Mouse (Mus musculus) regulatory T cell (primary cell): ENCODE measurements around the gene Padi6.

ENCODE experiments used
- in situ Hi-C: fragments of 300-600 bp; cut with MboI, MseI; formaldehyde crosslinking; loops from one replicate; pipeline ENCODE4 v1.15.1; 2025; ENCODE audit warnings: high pct_unique_total_duplicates

Gene Padi6

DNA sequence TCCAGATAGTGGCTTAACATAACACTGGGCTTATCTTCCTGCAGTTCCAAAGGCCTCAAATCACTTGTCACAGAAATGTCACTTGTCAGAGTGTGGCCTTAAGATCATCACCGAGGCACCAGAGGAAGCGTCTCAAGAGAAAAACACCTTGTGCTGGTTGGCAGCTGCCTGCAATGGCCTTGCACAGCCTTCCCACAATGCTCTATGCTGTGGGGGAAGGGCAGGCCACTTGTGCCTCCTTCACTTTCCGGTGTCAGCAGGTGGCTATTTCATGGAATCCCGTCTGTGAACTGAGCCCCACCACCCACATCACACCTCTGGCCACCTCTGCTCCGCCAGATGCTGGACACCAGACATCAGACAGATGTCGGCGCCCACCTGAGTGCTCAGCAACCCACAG, 10.9 kb upstream of the Padi6 start:
- in situ Hi-C loops, result no loop called here

DNA sequence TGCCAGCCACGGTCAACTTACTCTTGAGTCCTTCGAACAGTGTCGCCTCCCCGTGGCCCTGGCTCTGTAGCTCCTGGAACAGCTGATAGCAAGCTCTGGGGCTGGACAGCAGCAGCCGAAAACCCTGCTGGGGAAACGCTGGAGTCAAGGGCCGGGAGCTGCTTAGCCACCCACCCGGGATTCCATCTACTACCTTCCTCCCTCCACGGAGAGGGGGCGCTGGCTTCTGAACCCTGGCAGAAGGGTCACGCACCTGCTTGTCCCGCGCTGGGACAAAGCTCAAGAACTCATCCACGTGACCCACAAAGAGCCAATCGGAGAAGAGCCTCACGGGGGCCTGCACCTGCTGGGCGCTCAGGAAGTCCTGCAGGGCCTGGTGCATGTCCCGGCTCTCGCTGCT, 7.9 kb upstream of the Padi6 start:
- in situ Hi-C loops, result no loop called here

DNA sequence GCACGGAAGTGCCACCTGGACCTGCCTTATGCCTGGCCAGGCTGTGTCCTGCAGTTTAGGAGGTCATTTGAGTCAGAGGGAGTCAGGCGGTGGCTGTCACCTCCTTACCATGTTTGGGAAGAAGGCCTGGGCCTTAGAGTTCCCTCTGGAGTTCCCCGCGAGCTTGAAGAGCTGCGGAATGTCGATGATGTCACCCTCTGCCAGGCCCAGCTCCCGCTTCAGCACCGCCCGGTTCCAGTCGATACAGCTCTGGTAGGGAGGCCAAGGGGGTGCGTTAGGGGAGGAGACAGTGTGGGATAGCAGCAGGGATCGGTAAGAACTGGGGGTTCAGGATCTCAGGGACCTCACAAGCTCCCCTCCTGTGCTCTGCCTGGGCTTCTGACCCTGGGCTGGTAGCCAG, 5.5 kb upstream of the Padi6 start:
- in situ Hi-C loops, result no loop called here

DNA sequence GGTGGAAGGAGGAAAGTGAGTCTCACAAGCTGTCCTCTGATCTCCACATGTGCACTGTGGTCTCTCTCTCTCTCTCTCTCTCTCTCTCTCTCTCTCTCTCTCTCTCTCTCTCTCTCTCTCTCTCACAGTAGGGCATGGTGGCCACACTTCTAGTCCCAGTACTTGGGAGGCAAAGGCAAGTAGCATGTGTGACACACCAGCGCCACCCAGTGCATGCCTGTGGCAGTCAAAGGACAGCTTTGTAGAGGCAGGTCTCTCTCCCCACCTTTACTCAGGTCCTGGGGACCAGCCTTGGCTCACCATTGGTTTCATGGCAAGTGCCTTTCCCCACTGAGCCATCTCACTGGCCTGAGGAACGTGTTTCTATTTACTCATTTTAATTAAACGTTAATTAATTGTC, 2.2 kb upstream of the Padi6 start:
- in situ Hi-C loops, result no loop called here

DNA sequence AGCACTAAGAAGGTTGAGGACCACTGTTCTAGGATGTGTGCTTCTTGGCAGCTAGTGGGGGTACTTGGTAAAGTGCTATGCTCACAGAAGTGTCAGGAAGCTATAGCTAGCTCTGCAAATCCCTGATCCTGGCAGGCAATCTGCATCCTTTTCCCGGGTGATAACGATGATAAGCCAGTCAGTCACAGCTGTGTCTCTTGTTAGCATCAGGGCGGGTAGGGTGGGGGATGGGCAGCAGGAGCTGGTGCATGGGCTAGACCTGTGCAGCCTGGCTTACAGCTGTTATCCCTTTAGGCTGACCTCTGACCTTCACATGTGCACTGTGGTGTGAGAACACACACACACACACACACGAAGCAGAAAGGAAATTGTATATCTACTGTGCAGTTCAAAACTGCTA, 643 bp upstream of the Padi6 start:
- in situ Hi-C loops, result no loop called here

DNA sequence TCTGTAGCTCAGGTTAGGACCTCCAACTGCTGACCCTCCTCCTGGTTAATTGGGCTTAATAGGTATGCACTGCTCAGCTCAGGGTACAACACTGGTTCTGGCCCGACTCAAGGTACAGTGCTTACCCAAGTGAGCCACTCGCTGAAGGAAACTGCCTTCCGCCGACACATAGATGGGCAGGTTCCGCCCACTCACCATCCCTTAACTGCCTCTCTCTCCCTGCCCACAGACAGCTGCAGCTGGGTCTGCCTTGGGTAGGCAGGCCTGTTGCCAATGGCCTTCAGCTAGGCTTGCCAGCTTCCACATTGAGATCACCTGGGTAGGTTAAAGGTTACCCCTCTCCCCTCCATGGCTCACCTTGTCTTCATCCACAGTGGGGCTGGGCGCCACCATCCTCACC, 1.0 kb downstream of the Padi6 start:
- in situ Hi-C loops, result no loop called here

DNA sequence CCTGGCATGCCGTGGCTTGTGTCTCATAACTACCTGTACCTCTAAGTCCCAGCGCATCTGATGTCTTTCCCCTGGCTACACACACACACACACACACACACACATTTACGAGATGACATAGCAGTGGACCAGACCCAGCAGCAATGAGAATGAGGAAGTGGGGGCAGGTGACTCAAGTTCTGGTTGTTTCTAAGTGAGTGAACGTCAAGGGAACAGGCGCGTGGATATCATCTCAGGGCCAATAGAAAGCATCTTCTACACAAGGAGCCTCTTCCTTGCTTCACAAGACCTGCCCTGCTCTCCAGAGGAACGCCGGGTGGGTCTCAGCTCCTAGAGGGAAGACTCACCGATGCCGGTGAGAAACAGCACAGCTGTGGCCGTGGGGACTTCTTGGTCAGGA, 1.8 kb downstream of the Padi6 start:
- in situ Hi-C loops, result no loop called here

DNA sequence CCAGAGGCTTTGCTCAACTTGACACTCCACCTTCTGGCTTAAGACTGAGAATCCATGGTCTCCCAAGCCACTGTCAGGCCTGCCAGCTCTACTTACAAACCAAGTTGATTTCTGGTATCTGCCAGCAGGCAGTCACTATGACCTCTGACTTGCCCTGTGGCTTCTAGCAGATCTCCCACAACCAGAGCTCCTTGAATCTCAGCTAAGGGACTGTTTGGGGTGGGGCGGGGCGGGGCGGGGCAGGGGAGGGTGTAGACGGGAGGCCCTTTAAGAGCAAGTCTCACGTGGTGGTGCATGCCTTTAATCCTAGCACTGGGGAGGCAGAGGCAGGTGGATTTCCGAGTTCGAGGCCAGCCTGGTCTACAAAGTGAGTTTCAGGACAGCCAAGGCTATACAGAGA, 9.6 kb downstream of the Padi6 start:
- in situ Hi-C loops, result no loop called here

DNA sequence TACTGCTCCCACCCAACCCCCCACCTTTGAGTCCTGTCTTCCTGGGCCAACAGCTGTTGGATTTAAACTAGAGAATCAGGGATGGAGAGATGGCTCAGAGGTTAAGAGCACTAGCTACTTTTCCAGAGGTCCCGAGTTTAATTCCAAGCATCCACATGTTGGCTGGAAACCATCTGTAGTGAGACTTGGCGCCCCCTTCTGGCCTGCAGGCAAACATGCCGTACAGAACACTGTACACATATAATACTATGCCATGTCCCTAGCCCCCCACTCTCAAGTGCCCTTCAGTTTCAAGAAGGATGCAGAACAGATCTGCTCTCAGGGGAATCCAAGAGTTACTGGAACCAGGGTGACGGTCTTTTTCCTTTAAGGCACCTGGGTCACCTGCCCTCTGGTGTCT, 10.8 kb downstream of the Padi6 start:
- in situ Hi-C loops, result no loop called here

DNA sequence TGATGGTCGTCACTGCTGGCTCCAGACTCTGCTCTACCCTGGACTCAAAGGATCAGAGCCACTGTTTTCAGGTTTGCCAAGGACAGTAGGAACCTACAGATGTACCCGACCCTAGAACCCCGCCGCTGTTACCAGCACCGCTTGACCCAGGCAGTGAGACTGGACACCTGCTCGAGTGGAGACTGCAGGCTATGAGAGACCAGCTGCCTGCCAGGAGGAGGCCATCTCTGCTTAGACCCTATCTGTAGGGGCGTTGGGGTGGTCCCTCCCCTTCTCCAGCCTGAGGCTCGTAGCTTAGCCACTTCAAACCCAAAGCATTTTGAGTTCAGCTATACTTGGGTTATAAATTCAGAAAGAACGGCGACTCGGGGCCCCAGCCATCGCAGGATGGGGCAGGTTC, 15.5 kb downstream of the Padi6 start:
- in situ Hi-C loops, result no loop called here

DNA sequence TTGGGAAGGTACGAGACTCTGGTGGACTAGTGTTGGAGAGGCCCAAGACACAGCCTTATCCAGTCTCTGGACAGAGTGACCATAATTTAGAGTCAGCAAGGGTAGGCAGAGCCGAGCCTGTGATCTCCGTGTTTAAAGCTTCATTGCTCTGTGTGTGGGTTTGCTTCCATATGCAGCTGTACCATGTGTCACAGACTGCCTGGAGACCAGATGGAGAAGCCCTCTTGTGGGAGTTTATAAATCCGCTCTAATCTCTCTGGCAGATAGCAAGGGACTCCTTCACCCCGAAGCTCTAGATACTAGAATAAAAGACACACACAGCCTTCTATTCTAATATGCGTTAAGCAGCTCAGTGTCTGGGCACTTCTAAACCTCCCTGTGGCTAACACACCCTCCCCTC, 17.7 kb downstream of the Padi6 start:
- in situ Hi-C loops, result loop anchor here (25.0 kb wide), 1 partner anchor 1287 kb away; no protein-coding TSS in a partner anchor

DNA sequence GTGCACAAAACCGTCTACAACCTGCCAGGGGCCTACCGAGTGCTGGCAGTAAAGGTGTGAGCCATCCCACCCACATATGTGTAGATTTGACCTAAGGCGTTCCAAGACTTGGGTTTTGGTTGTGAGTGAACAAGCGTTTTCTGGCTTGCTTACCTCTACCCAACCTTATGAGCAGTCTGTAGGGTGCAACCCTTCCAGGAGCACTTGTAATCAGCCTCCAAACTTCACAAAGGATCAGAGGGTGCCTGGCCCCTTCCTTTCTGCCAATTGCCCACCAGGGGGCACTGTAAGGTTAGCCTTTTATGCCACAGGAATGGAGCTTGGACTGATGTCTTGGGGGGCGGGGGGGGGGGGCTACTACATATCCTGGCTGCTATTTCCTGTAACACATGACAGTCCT, 18.6 kb downstream of the Padi6 start:
- in situ Hi-C loops, result loop anchor here (25.0 kb wide), 1 partner anchor 1286 kb away; no protein-coding TSS in a partner anchor

DNA sequence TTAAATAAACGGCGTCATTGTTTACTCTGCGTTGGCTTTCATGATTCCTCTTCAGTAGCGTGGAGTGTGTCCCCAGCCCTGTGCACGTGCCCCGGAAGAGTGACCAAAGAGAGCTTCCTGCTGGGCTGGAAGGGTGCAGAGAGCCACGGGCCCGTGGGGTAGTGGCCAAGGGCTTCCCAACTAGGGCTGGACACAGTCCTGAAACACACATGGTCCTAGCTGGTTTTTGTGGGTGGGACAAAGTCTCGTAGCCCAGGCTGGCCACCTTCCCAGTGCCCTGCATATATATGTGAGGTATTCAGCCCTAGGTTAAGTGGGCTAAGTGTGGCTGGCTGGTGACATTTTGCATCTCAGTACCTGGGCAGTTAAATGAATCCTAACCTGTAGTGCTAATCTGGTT, 19.3 kb downstream of the Padi6 start:
- in situ Hi-C loops, result loop anchor here (25.0 kb wide), 1 partner anchor 1286 kb away; no protein-coding TSS in a partner anchor

DNA sequence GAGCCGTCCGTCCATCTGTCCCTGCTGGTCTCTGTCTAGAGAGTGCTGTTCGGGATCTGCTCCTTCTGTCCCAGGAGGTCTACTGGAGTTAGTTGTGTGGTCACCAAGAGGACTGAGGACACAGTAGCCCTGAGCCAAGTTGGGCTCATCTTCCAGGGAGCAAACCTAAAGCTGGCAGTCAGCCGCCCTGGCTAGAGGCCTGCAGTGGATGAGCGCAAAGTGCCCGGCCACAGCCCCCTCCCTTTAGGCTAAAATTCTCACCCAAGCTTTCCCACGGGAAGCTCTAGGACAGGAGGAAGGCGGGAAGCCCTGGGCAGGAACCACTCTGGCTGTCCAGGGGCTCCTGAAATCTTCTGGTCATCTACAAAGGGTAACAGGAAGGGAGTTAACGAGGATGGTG, 19.7 kb downstream of the Padi6 start:
- in situ Hi-C loops, result loop anchor here (25.0 kb wide), 1 partner anchor 1285 kb away; no protein-coding TSS in a partner anchor

DNA sequence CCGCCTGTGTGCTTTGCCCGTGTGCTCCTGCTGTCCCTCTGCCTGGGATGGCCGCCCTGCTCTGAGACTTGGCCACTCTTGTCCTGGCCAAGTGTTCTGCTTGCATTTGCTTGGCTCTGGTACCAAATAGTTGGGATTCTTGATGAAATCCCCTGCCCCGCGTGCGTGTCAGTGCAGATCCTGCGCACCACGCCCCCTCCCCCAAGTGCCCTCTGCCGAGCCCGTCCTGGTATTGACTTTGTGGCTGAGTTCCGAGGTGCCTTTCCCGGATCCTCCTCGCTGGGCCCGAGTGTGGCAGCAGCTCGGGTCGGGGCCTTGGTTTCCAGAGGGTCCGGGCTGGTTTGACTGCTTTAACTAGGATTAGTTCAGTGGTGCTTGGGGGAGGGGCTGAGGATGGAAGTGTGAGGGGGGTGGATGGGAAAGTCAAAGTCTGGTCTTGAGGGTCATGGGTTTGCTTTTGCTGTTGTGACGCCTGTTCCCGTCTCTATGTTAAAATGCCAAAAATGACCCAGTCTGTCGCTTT, 20.4 kb downstream of the Padi6 start:
- in situ Hi-C loops, result loop anchor here (25.0 kb wide), 1 partner anchor 1285 kb away; no protein-coding TSS in a partner anchor

DNA sequence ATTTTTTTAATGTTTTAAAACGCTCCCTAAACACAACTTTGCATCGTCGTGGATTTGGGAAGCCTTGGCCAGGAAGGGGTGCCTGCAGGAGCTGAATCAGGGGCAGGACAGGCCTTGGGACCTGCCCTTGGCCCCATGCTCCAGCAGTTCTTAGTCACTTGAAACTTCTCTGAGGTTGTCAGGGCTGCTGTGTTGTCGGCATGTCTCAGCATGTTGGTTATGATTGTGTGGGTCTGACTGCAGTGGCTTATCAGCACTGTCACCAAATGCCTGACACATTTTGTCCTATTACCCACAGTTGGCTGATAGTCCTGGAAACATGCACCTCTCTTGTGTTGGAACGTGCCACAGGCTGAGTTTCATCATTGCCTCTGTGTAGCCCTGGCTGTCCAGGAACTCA, 22.4 kb downstream of the Padi6 start:
- in situ Hi-C loops, result loop anchor here (25.0 kb wide), 1 partner anchor 1283 kb away; no protein-coding TSS in a partner anchor

DNA sequence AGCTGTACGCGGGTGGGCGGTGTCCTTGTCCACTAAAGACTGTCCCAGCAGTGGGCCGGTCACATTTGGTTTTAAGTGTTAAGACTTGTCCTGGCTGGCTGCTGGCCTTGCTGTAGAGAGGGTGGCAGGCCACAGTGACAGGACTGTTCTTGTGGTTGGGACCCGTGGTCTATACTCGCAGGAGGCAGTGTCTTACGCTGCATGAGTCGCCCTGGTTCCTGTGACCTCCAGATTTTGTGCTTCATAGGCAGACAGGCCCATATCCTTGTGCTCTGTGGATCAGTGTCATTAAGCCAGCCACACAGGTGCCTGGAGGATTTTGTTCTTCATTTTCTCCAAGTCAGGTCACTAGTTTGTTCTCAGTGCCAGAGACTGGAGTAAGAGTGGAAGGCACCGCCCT, 24.0 kb downstream of the Padi6 start:
- in situ Hi-C loops, result loop anchor here (25.0 kb wide), 1 partner anchor 1281 kb away; no protein-coding TSS in a partner anchor

DNA sequence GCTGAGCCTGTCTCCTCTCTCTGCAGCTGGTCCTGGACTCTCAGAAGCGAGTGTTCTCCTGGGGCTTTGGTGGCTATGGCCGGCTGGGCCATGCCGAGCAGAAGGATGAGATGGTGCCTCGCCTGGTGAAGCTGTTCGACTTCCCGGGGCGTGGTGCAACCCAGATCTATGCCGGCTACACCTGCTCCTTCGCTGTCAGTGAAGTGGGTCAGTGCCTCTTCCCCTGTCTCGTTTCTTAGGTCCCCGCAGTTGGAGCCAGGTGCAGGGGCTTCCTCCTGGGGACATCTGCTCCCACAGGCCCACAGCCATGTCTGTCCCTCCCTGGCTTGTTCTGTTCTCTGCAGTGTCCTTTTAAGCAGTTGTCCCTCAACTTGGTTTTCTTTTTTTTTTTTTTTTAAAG, 25.4 kb downstream of the Padi6 start:
- in situ Hi-C loops, result loop anchor here (25.0 kb wide), 1 partner anchor 1280 kb away; no protein-coding TSS in a partner anchor

DNA sequence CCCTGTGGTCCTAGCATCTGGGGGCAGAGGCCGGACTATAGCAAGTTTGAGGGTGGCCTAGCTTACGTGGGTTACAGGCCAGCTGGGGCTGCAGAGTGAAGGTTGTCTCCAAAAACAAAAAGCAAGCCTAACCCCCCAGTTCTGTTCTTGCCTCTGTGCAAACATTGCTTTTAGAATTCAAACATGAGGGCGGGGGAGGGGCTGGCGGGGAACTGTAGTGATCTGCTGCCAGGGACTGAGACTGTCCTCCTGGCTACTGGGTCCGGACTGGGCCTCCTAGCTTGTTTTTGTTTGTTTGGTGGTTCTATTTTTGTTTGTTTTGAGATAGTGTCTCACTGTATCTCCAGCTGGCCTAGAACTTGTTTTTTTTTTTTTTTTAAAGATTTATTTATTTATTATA, 27.9 kb downstream of the Padi6 start:
- in situ Hi-C loops, result loop anchor here (5.0 to 25.0 kb wide), 3 partner anchors 37 to 1277 kb away; no protein-coding TSS in a partner anchor

DNA sequence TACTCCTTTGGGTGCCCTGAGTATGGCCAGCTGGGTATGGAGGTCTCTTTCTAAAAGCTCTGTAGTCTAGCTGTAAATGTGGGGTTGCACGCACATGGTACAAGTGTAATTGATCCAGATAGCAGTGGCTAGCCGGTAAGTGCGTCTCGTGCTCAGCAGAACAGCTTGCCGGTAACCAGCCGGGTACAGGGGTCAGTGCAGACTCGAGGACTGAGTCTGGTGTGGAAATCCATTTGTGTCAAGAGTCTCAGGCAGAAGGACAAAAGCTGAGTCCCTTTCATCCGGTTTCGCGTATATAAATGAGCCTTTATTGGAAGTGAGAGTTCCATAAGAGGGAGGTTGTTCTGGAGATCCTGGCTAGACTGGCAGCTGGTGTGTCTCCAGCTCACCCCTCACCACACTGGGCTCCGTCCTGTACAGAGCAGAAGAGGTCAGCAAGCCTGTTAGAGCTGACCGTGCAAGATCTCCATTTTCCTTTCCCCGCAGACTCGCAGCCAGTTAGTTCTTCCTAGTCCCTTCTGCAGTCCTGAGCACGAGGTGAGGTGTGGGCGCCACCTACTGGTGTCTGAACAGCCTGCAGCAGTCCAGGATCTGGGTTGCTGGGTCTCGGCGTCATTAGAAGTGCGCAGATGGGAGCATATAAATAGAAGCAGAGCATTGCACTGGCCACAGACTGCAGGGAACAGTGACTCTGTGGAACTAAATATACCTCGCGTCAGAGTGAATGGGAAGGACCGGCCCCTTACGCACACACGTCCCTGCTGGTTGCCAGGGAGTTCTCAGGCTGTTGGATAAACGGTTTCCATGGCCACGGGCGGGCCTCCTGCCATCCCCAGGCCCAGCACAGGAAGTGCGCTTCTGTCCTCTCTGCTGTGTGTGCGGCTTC, 28.7 kb downstream of the Padi6 start:
- in situ Hi-C loops, result loop anchor here (5.0 to 25.0 kb wide), 3 partner anchors 36 to 1276 kb away; no protein-coding TSS in a partner anchor

DNA sequence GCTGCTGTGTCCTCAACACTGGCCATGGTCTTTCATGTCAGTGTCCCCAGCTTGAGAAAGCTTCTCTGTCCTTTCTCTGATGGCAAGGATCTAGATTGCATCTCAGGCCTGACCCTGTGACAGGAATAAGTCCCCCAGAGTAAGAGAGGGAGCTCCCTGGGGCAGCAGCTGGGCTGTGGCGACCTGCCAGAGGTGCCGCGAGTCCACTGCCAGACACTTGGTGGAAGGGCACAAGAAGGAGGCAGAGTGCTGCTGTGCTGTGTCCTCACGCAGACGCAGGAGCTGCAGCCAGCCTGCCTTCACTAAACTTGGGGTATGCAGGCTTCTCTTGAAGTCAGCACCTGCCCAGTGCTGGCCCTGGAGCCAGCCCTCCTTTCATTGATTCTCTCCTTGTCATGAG, 31.1 kb downstream of the Padi6 start:
- in situ Hi-C loops, result loop anchor here (5.0 to 25.0 kb wide), 3 partner anchors 34 to 1274 kb away; no protein-coding TSS in a partner anchor

DNA sequence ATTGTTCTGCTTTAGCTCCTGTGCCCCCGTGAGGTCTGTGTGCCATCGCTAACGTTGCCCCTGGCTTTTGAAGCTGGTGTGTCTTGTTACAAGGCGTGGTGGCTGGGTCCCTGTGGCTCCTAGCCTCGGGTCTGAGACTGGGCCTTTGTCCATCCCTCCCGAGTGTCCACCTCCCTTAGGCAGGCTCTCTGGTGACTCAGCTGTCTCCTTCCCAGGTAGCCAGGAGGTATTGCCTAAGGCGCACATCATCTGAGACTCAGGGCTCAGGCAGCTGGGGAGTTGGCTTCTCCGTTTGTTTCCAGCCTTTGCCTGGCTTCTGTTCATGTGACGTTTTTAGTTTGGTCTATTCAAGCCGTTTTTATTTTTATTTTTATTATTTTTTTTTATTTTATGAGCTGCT, 31.7 kb downstream of the Padi6 start:
- in situ Hi-C loops, result loop anchor here (5.0 to 25.0 kb wide), 3 partner anchors 33 to 1273 kb away; no protein-coding TSS in a partner anchor

DNA sequence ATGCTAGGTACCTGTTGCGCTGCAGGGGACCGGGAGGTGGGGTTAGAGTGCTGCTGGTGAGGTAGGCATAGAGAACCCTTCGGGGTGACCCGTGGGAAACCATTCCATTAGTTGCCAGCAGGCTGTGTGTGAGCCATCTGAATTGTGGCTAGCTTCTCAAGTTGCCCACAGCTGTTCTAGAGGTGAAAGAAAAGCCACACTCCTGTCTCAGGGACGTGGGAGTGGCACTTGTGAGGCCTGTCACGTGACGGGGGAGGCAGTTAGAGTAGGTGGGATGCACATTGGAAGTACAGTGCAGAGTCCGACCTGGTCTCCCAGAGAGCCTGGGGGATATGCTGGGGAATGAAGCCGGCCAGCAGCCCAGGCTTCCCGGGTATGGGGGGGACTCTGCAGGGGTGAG, 32.8 kb downstream of the Padi6 start:
- in situ Hi-C loops, result loop anchor here (5.0 to 25.0 kb wide), 4 partner anchors 32 to 1515 kb away; partner anchors contain the start of gene Capzb
